Mouse (Mus musculus) frontal cortex, postnatal 25 days (tissue): ENCODE results near the gene Prss48.

Experiments used
- DNase-seq, 2 experiments: peaks; one replicate each; pipeline ENCODE4 v3.0.0; 2022; ENCODE audit warnings: low spot score in 2 of 2

The Prss48 gene

GRCm38 (mm10) chr3:86002423-86002822, at the start of gene Prss48:
TSS of gene Prss48 (minus strand) at chr3:86002491.
- DNase-seq = no peak

GRCm38 (mm10) chr3:86049041-86049440, 46.8 kb upstream of the Prss48 start:
- DNase-seq = no peak

- DNase-seq = no peak
Observed at GRCm38 (mm10) chr3:86047686-86048408, 45.6 kb upstream of the Prss48 start.

GRCm38 (mm10) chr3:86040286-86041201, 38.3 kb upstream of the Prss48 start:
- no peak for DNase-seq

- DNase-seq = no peak
Observed at GRCm38 (mm10) chr3:86038648-86039047, 36.4 kb upstream of the Prss48 start.

GRCm38 (mm10) chr3:86037926-86038484, 35.7 kb upstream of the Prss48 start:
- DNase-seq = no peak

DNA sequence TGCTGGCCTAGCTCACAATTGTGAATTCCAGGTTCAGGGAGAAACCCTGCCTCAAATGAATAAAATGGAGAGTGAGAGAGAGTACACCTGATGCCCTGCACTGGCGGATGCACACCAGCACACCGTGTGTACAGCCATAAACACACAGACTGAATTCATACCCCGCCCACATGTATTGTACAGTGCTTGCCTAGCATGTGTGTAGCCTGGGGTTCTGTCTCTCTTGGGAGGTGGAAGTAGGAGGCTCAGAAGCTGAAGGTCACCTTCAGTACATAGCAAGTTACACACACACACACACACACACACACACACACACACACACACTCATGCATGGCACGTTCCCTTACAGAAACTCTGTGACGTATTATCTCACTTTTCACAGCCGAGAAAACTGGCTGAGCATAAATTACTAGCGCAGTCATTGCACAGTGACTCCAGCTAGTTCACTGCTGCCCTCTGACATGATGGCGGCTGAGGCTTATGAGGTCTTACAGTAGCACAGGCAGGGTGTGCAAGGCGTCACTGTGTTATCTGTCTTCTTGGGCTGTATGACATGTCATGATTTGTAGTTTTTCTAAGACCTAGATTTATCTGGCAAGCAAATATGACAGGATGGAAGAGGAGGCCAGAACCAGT, 31.3 kb upstream of the Prss48 start:
- DNase-seq = no peak

- no peak for DNase-seq
Observed at GRCm38 (mm10) chr3:86030566-86030965, 28.3 kb upstream of the Prss48 start.

GRCm38 (mm10) chr3:86028658-86029375, 26.5 kb upstream of the Prss48 start:
- no peak for DNase-seq

DNA sequence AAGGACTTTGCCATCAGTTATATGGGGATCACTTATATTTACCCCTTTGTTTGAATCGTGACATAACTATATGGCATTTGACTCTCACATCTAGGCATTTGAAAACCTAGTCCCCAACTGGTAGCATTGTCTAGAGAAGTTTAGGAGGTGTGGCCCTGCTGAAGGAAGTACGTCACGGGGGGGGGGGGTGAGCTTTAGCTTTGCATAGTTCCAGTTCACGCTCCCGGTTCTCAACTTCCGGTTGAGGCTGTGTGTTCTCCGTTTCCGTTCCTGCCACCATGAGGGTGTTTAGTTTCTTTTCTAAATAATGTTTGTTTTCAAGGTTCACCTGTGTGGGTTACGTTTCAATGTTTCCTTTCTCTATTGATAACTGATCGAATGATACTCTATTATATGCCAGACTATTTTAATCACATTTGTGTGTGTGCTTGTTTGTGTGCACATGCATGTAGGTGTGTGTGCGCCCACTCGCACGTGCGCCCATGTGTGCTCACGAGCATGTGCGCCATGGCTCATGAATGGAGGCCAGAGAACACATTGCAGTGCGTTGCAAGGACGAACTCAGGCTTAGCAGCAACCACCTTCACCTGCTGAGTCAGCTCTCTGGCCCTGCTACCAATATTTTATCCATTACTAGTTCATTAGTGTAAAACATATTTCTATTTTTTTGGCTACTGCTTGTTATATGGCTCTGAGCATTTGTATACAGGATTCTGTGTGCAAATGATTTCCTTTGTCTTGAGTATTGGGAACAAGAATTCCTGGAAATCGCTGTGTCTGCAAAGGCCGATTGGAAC, 23.2 kb upstream of the Prss48 start:
- no peak for DNase-seq

- DNase-seq = no peak
Observed at GRCm38 (mm10) chr3:86024065-86024795, 21.9 kb upstream of the Prss48 start.

DNA sequence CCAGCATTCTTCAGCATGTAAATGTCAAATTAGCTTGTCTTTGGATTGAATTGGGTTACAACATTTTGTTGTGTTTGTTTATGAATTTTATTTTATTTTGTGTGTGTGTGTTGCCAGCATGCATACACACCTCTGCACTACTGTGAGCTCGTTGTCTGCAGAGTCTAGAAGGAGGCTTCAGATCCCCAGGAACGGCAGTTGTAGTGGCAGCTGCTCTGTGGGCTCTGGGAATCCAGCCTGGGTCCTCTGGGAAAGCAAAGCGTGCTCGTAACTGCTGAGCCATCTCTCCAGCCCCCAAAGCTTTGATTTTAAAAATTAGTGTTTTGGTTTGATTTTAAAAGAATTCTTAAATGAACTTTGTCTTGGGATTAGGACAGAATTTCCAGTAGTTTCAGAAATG, 19.4 kb upstream of the Prss48 start:
- no peak for DNase-seq

DNA sequence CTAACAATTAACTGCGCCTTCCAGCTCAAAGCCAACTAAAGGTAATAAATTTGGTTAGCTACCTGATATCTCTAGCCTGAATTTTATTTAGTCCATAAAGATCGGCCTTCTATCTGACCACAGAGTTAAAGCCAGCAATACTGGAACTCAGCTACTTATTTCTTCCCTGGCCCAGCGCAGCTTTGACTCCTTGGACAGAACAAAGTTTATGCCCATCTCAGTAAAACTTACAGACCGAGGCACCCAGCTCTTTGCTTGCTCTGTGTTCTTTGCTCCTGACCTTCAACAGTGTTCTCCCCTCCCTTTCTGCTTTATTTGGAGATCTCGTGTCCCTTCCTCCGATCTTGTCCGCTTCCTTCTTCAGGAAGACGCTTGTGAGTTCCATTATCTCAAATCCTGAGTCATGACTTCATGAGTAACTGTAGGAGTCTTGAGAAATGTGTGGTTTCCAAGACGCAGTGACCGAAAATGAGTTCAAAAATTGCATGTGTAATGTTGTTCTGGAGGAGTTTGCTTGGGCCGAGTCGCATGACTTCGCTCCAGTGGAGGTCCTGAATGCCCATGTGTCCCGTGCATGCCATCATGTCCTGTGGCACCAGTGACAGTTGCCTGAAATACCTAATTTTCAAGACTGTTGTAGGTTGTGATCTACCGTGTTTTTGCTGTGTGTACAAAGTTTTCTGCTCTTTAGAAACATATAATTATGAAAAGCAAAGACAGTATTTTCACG, 18.8 kb upstream of the Prss48 start:
- DNase-seq = no peak

DNA sequence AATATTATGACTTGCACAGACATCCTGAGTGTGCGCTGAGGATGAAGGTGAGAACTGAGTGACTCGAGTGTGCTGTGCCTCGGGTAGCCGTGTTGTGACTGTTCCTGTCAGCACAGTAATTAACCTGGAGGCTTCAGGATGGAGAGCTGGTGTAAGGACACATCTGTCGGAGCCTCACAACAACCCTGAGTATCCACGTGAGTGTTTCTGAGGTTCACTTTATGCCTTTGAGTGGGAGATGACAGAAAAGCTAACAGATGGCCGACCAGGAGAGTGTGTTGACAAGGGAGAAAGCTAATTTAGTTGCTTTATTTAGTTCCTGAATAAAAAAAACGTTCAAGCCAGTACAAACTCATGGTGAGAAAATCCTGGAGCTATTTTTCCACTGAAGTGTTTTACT, 15.2 kb upstream of the Prss48 start:
- no peak for DNase-seq

- DNase-seq = no peak
Observed at GRCm38 (mm10) chr3:86016965-86017364, 14.7 kb upstream of the Prss48 start.

GRCm38 (mm10) chr3:86013837-86014236, 11.5 kb upstream of the Prss48 start:
- DNase-seq = no peak

GRCm38 (mm10) chr3:86011833-86012232, 9.5 kb upstream of the Prss48 start:
- DNase-seq = no peak

DNA sequence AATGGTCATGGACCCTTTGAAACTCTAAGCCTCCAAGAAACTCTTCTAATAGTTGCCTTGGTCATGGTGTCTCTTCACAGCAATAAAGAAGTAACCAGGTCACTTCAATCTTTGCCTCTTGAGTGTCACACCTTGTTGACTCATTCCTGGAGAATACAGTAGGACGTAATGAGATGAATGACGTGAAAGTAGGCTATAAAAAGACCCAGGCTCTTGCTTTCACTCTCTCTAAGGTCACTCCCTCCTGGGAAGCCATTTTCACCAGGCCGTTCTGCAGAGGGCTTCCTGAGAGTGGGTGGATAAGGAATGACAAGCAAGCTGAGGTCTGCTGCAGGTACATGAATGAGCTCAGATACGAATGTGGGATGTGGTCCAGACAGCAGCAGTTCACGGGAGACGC, 9.1 kb upstream of the Prss48 start:
- no peak for DNase-seq

DNA sequence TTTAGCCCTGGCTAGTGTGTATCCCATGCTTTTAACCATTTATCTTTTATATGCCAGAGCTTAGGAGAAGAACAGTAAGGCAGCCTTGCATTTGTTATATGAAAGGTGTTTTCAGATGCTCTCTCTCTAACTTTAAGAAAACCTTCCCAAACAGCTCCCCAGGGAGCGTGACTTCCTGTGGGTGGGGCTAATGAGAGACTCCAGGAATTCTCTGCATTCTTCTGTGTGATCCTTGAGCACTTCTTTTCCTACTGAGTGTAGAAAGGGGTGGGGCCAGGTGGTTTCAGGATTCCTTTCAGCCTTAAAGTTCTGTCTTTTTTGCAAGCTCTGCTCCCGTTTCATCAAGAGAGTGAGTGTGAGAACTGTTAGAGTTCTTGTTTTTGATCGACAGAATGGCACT, 8.3 kb upstream of the Prss48 start:
- no peak for DNase-seq
